Mouse (Mus musculus) kidney, embryonic 15.5 days (tissue): ENCODE data around the gene Kcna1. TPM values are rescaled to one million over a fixed set of nuclear protein-coding genes. Genes with fewer than 3 reads are reported as not detected.

Experiments used
- ATAC-seq: fragments of 200-750 bp; cut with Nextera tagmentation; replicated peaks from 2 replicates; pipeline ENCODE4 v1.8.0; 2017; ENCODE audit warnings: moderate TSS enrichment; ENCODE audit not compliant: low FRiP score
- H3K27ac ChIP-seq: fragments of 300-500 bp; sonication (generic); 2 replicates; pipeline ENCODE4 v1.5.1; 2015; ENCODE audit warnings: mild to moderate bottlenecking, inconsistent platforms
- H3K27me3 ChIP-seq: fragments of 300-500 bp; sonication (generic); 2 replicates; pipeline ENCODE4 v1.6.1; 2015; ENCODE audit warnings: inconsistent platforms
- H3K36me3 ChIP-seq: fragments of 300-500 bp; sonication (generic); 2 replicates; pipeline ENCODE4 v1.6.1; 2015; ENCODE audit warnings: inconsistent platforms
- H3K4me1 ChIP-seq: fragments of 300-500 bp; sonication (generic); 2 replicates; pipeline ENCODE4 v1.6.1; 2015; ENCODE audit warnings: inconsistent platforms
- H3K4me2 ChIP-seq: fragments of 300-500 bp; sonication (generic); 2 replicates; pipeline ENCODE4 v1.6.1; 2015; ENCODE audit warnings: moderate library complexity, mild to moderate bottlenecking, inconsistent platforms
- H3K4me3 ChIP-seq: fragments of 300-500 bp; sonication (generic); replicated peaks from 2 replicates; pipeline ENCODE4 v1.5.1; 2015; ENCODE audit warnings: mild to moderate bottlenecking, inconsistent platforms
- H3K9ac ChIP-seq: fragments of 300-500 bp; sonication (generic); 2 replicates; pipeline ENCODE4 v1.6.1; 2015; ENCODE audit warnings: mild to moderate bottlenecking, inconsistent platforms
- H3K9me3 ChIP-seq: fragments of 300-500 bp; sonication (generic); replicated peaks from 2 replicates; pipeline ENCODE4 v1.6.1; 2016; ENCODE audit warnings: inconsistent platforms
- WGBS: fragments of 180-500 bp; shearing (Covaris S2); methylation state at CpG from one replicate; pipeline ENCODE4 v1.1.7; 2015; ENCODE audit warnings: mixed read lengths; 5-methylcytosine and 5-hydroxymethylcytosine counted together
- polyA plus RNA-seq: library from polyadenylated mRNA; unstranded; fragments of >200 nt; fragmentation: Nextera tagmentation; extraction: Ambion mirVana; gene quantifications from 2 replicates; pipeline ENCODE4 v1.2.1, GENCODE M21; 2015

Kcna1 gene
- polyA plus RNA-seq, 1 experiment from 2014 or later: 0.48 TPM

GRCm38 (mm10) chr6:126595805-126596629, 50.2 kb downstream of the Kcna1 start:
- WGBS: 82% methylated on average over 18 of the region's 18 CpGs
- ATAC-seq: no peak
- Histone ChIP-seq H3K4me1 (no peaks in the 10 kb centered on the region), H3K9ac (no peak overlapping the region), H3K4me2 (no peak overlapping the region), H3K27me3 (no peaks in the 10 kb centered on the region), H3K27ac (no peak overlapping the region), H3K9me3 (no peaks in the 10 kb centered on the region), H3K36me3 (no peaks in the 10 kb centered on the region), H3K4me3 (no peak overlapping the region)

GRCm38 (mm10) chr6:126595130-126595529, 51.1 kb downstream of the Kcna1 start:
- Histone ChIP-seq H3K9ac (no peak overlapping the region), H3K36me3 (no peaks in the 10 kb centered on the region), H3K4me2 (no peak overlapping the region), H3K27me3 (no peaks in the 10 kb centered on the region), H3K4me1 (no peaks in the 10 kb centered on the region), H3K4me3 (no peak overlapping the region), H3K9me3 (no peaks in the 10 kb centered on the region), H3K27ac (no peak overlapping the region)
- 44% methylated on average over 5 of the region's 5 CpGs for WGBS
- no peak for ATAC-seq

DNA sequence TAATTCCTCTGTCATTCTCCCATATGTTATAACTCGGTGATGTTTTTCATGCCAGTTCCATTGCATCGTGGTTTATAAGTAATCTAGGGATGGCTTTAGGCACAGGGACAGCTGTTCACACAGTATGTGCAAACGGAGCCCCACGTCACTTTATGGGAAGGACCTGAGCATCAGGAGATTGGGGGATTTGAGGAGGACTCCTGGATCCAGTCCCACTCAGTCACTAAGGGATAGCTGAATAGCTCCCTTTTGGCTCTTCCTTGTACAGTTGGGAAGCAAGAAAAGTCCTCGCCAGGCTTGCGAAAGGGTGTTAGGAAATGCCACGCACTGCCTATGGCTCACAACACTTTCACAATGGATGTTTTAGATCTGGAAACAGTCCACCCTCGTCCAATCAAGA, 51.8 kb downstream of the Kcna1 start:
- Histone ChIP-seq H3K36me3 (no peaks in the 10 kb centered on the region), H3K9me3 (no peaks in the 10 kb centered on the region), H3K9ac (no peak overlapping the region), H3K4me2 (no peak overlapping the region), H3K27ac (no peak overlapping the region), H3K4me3 (no peak overlapping the region), H3K4me1 (no peaks in the 10 kb centered on the region), H3K27me3 (no peaks in the 10 kb centered on the region)
- ATAC-seq: no peak
- WGBS: 85% methylated on average over 8 of the region's 8 CpGs

GRCm38 (mm10) chr6:126593336-126593735, 52.8 kb downstream of the Kcna1 start:
- Histone ChIP-seq H3K9me3 (no peaks in the 10 kb centered on the region), H3K4me2 (no peak overlapping the region), H3K36me3 (no peaks in the 10 kb centered on the region), H3K27ac (no peak overlapping the region), H3K4me3 (no peak overlapping the region), H3K4me1 (no peaks in the 10 kb centered on the region), H3K9ac (no peak overlapping the region), H3K27me3 (no peaks in the 10 kb centered on the region)
- ATAC-seq: no peak
- WGBS: 89% methylated on average over 4 of the region's 4 CpGs

Other genes starting within 250 kb of the Kcna1 start
- gene Kcna5, start 111.0 kb downstream of the Kcna1 start, polyA plus RNA-seq: 3.2 and 4.5 TPM in 2 replicates
- 2.3 and 3.2 TPM in 2 replicates for gene Kcna6, start 94.3 kb upstream of the Kcna1 start, polyA plus RNA-seq
- gene Ndufa9, start 202.8 kb upstream of the Kcna1 start, polyA plus RNA-seq: 231 and 242 TPM in 2 replicates
- 0.05 and 0.08 TPM in 2 replicates for gene Akap3, start 206.7 kb upstream of the Kcna1 start, polyA plus RNA-seq